Mouse (Mus musculus) gastrocnemius, adult 2 months (tissue): ENCODE measurements around the gene Nacc2. TPM values are rescaled to one million over a fixed set of nuclear protein-coding genes. Genes with fewer than 3 reads are reported as not detected.
A peak's percentile ranks its signal among the peaks of the same experiment; 100 is the strongest.

Source experiments
- DNase-seq: peaks from one replicate; pipeline ENCODE4 v3.0.0; 2022
- H3K27ac ChIP-seq: fragments of 200-600 bp; 2 replicates; pipeline ENCODE4 v1.8.1; 2022; ENCODE audit warnings: mild to moderate bottlenecking
- H3K4me3 ChIP-seq: fragments of 200-600 bp; 2 replicates; pipeline ENCODE4 v1.8.1; 2022; ENCODE audit warnings: mild to moderate bottlenecking, moderate library complexity
- CTCF ChIP-seq: fragments of 200-600 bp; IDR thresholded peaks from 2 replicates; pipeline ENCODE4 v1.8.1; 2022; ENCODE audit warnings: antibody characterized with exemption, mild to moderate bottlenecking, moderate library complexity
- intact Hi-C: fragments of 180-260 bp; cut with DNase I; formaldehyde crosslinking; loops from one replicate; pipeline ENCODE4 v1.15.1; 2025
- total RNA-seq, 2 experiments: library from RNA; stranded (reverse); gene quantifications; 2 replicates each; pipeline ENCODE4 v1.2.3; 2021

Gene Nacc2
- total RNA-seq, 2 experiments from 2014 or later, result 18.9 to 32.6 TPM

- intact Hi-C loops, result loop anchor here (10.0 kb wide), 1 partner anchor 212 kb away; no protein-coding TSS in a partner anchor
- no peak for TF ChIP-seq CTCF
- DNase-seq, result no peak
Measured at GRCm38 (mm10) chr2:26146337-26147042, 23.5 kb upstream of the Nacc2 start.

GRCm38 (mm10) chr2:26145113-26145512 lies 22.1 kb upstream of the Nacc2 start:
- DNase-seq, result no peak
- intact Hi-C loops, result loop anchor here (10.0 kb wide), 1 partner anchor 210 kb away; no protein-coding TSS in a partner anchor
- H3K4me3 ChIP-seq, result no peak overlapping the region
- no peak for TF ChIP-seq CTCF
- no peak overlapping the region for H3K27ac ChIP-seq

More at GRCm38 (mm10) chr2:26146337-26147042, 23.5 kb upstream of the Nacc2 start:
- Histone ChIP-seq H3K27ac (no peak overlapping the region), H3K4me3 (no peak overlapping the region)

GRCm38 (mm10) chr2:26144331-26144730 lies 21.3 kb upstream of the Nacc2 start:
- TF ChIP-seq CTCF, result no peak
- H3K4me3 ChIP-seq, result no peak overlapping the region
- intact Hi-C loops, result loop anchor here (5.0 to 10.0 kb wide), 3 partner anchors 210 to 307 kb away; no protein-coding TSS in a partner anchor
- no peak overlapping the region for H3K27ac ChIP-seq
- DNase-seq, result no peak

- intact Hi-C loops, result loop anchor here (2.0 to 10.0 kb wide), 4 partner anchors 119 to 306 kb away; no protein-coding TSS in a partner anchor
- Histone ChIP-seq H3K4me3 (no peak overlapping the region), H3K27ac (peak overlapping the region; percentile 58; the same call in 1 of the 2 replicates)
- TF ChIP-seq CTCF, result no peak
- DNase-seq, result peak; percentile 86
Measured at GRCm38 (mm10) chr2:26143556-26143955, 20.5 kb upstream of the Nacc2 start.

GRCm38 (mm10) chr2:26142986-26143385 lies 20.0 kb upstream of the Nacc2 start:
- TF ChIP-seq CTCF, result no peak
- no peak for DNase-seq
- intact Hi-C loops, result loop anchor here (1.0 to 10.0 kb wide), 5 partner anchors 88 to 306 kb away; no protein-coding TSS in a partner anchor

GRCm38 (mm10) chr2:26141893-26142635 lies 19.0 kb upstream of the Nacc2 start:
- no peak overlapping the region for H3K4me3 ChIP-seq
- no peak overlapping the region for H3K27ac ChIP-seq
- peak; percentile 82 for DNase-seq
- peak; percentile 91 for TF ChIP-seq CTCF
- intact Hi-C loops, result loop anchor here (1.0 to 10.0 kb wide), 5 partner anchors 87 to 305 kb away; no protein-coding TSS in a partner anchor

More at GRCm38 (mm10) chr2:26142986-26143385, 20.0 kb upstream of the Nacc2 start:
- H3K4me3 ChIP-seq, result no peak overlapping the region
- H3K27ac ChIP-seq, result peak overlapping the region; percentile 58

- Histone ChIP-seq H3K27ac (peak overlapping the region; percentile 98), H3K4me3 (peak overlapping the region; percentile 96)
- intact Hi-C loops, result loop anchor here (5.0 to 10.0 kb wide), 3 partner anchors 206 to 304 kb away; no protein-coding TSS in a partner anchor
- DNase-seq, result no peak
- no peak for TF ChIP-seq CTCF
Measured at GRCm38 (mm10) chr2:26140903-26141302, 17.9 kb upstream of the Nacc2 start.

GRCm38 (mm10) chr2:26140292-26140819 lies 17.3 kb upstream of the Nacc2 start:
- no peak for TF ChIP-seq CTCF
- intact Hi-C loops, result loop anchor here (5.0 to 10.0 kb wide), 3 partner anchors 206 to 303 kb away; no protein-coding TSS in a partner anchor
- Histone ChIP-seq H3K4me3 (peak overlapping the region; percentile 96), H3K27ac (peak overlapping the region; percentile 98)
- peak; percentile 100 for DNase-seq

- Histone ChIP-seq H3K27ac (peak overlapping the region; percentile 98), H3K4me3 (peak overlapping the region; percentile 96)
- intact Hi-C loops, result loop anchor here (5.0 to 10.0 kb wide), 3 partner anchors 205 to 302 kb away; no protein-coding TSS in a partner anchor
- no peak for DNase-seq
- TF ChIP-seq CTCF, result no peak
Measured at GRCm38 (mm10) chr2:26139545-26140206, 16.7 kb upstream of the Nacc2 start.

GRCm38 (mm10) chr2:26139034-26139544 lies 16.1 kb upstream of the Nacc2 start:
- no peak for TF ChIP-seq CTCF
- peak overlapping the region; percentile 98 for H3K27ac ChIP-seq
- intact Hi-C loops, result no loop called here
- H3K4me3 ChIP-seq, result peak overlapping the region; percentile 96
- no peak for DNase-seq

GRCm38 (mm10) chr2:26138252-26139033 lies 15.4 kb upstream of the Nacc2 start:
- DNase-seq, result no peak
- Histone ChIP-seq H3K4me3 (peak overlapping the region; percentile 96), H3K27ac (peak overlapping the region; percentile 98)
- intact Hi-C loops, result no loop called here
- no peak for TF ChIP-seq CTCF
